Mouse (Mus musculus) megakaryocyte, embryonic 14.5 days (primary cell): ENCODE data around the gene Fbxl17.

Experiments
- FLI1 ChIP-seq: IDR thresholded peaks from 2 replicates; pipeline ENCODE4 v1.6.1; 2012; ENCODE audit warnings: low read length, inconsistent platforms, mixed read lengths
- GATA1 ChIP-seq: IDR thresholded peaks from 3 replicates; pipeline ENCODE4 v1.6.1; 2012; ENCODE audit warnings: mixed read lengths, low read length, inconsistent platforms, borderline replicate concordance

GRCm38 (mm10) chr17:63236846-63237245, 263.0 kb downstream of the Fbxl17 start:
- TF ChIP-seq GATA1 (no peak), FLI1 (no peak)
